Mouse (Mus musculus) right cerebral cortex, postnatal 4 days (tissue): ENCODE measurements around the gene Zfp385c.
"Not testable (repeated sequence)": the region's sequence is repeated elsewhere in the genome, so short reads cannot be mapped to it uniquely, and the experiment has no call there.

Experiments
- DNase-seq: peaks from one replicate; pipeline ENCODE4 v3.0.0-alpha.2; 2022

Gene Zfp385c

DNA sequence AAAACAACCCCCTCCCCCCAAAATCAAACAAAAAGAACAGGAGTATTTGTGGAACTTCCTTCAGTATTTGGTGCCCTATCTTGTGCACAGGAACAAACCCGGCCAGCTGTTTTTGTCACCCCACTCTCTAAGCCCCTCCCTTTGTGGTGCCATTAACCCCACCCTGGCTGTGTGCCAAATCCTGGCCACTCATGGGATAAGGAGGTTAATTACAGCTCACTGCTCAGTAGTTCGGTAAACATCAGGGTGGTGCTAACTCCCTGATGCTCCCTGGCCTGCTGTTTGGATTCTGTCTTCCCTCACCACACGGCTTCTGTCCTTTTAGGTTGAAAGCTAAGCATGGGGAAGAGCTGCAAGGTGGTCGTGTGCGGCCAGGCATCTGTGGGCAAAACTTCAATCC, 68.4 kb downstream of the Zfp385c start:
- DNase-seq, result peak; percentile 48

DNA sequence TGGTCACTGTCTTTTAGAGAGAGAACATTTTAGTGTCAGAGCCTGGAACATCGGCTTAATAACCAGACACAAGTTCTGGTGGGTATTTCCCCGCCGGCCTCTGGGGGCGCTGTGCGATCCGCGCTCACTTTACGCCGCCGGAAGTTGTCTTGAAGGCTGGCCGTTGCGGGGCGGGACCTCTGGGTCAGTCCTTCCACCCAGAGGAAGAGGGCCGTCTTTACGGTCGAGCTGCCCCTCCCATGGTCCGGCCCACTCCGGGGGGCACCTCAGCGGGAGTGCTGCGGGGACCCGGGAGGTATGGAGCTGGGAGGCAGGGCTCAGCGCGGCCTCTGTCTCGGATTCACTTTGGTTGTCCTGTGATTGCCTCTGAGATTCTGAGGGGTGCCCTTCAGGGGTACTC, 69.5 kb downstream of the Zfp385c start:
- peak; percentile 95 for DNase-seq

DNA sequence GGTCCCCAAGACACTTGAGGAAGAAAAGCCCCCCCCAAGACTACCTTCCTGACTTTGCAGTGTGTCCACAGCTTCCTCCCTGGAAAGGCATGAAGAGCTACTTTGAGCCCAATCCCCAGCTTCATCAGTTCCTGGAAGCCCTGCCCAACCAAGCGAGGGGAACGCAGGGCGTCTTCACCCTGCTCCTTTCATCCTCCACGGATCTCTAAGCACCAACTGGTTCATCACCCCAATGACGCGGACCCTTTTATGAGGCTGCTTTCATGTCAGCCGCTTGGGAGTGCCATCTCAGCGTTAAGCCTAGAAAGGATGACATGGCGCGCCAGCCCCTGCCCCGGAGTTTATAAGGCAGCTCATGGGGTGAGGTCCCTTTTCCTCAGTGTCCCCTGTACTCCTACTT, 72.3 kb downstream of the Zfp385c start, which contains the start of gene Dnajc7:
Gene Dnajc7 (minus strand): TSS at position 187 of the 400 bp plus-strand sequence.
- DNase-seq, result peak; percentile 47

DNA sequence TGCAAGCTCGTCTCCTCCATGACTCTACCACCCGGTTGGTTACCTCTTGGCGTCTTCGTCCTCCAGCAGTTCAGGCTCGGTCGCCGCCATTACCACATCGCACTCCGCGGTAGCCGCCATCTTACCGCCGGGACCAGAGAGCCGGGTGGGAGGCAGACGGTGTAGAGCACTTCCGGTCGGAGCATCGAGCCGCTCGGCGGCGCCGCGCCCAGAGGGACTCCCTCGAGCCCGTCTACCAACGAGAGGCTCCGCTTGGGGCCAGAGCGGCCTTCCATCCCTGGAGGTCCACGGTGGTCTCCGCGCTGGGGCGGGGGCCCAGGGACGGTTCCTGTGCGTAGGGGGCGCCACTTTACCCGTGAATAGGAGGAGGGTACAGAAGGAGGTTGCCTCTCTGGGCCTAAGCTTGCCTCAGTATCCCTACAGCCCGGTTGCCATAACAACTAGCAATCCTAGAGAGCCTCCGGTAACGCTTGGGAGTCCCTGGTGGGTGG, 72.7 kb downstream of the Zfp385c start:
- peak; percentile 99 for DNase-seq

DNA sequence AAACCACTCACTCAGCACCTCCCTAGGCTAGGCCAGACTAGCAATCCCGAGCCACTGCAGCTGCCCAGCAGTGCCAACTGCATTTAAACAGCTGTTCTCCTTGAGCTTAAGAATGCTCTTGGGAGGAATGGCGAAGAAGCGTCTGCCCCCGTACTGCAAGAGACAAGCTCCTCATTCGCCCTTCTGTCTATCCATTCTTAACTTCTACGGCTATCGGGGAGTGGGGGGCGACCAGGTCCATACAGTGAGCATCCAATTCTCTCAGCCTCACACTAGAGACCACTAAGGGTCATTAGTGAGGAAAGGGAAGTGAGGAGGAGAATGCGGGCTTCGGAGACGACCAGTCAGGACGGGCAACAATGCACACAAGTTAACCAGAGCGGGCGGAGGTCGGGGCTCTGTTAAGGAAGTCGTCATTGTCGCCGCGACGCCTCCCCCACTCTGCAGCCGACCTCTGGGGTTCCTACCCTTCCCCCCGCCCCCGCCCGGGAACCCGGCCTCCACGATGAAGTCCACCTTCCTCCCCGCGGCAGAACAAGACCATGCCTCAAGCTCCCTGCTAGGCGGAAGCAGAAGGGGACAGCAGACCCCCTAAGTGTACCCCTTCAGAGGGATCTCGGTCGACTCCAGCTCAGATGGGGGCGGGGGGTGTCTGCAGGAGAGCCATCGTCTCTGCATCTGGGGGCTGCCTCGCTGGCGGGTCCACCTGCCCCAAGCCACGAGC, 73.3 kb downstream of the Zfp385c start, which contains the start of gene Nkiras2:
Gene Nkiras2 (plus strand): TSS at position 484 of the 724 bp plus-strand sequence.
- peak; percentile 64 for DNase-seq

DNA sequence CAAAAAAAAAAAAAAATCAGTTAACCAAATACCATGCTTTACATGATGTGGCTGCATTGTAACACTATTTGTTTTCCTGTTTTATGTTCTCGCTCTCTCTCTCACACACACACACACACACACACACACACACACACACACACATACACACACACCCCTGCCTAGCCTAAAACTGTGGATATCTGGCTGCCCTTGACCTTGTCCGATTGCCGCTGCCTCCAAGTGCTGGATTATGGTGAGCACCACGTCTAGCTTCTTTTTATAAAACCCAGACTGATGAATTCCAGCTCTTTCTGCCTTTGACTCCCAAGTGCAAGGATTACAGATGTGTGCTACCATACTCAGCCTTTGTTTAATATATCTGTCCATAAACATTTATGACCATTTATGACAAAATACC, 74.8 kb downstream of the Zfp385c start:
- DNase-seq, result no peak

DNA sequence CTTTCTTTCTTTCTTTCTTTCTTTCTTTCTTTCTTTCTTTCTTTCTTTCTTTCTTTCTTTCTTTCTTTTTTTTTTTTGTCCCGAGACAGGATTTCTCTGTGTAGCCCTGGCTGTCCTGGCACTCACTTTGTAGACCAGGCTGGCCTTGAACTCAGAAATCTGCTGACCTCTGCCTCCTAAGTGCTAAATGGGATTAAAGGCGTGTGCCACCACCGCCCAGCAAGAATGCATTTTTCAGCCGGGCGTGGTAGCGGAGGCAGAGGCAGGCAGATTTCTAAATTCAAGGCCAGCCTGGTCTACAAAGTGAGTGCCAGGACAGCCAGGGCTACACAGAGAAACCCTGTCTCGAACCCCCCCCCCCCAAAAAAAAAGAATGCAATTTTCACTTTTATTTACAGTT, 75.4 kb downstream of the Zfp385c start:
- not testable (repeated sequence) for DNase-seq

DNA sequence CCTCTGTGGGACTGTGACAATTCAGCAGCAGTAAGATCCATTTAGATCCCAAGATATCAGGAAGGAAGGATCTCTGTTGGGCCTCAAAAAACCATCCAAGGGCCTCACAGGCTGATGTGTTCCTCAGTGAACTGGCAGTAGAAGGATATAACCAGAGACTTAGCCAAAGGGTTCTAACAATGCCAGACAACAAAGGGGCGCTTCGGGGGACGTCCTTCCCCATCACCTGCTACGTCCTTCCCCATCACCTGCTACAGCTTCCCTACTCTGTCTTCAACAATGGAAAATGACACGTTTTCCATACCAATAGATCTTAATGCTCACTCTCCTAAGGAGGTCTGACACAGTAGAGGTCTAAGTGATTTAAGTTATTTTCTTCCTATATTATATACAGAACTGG, 75.9 kb downstream of the Zfp385c start:
- no peak for DNase-seq

DNA sequence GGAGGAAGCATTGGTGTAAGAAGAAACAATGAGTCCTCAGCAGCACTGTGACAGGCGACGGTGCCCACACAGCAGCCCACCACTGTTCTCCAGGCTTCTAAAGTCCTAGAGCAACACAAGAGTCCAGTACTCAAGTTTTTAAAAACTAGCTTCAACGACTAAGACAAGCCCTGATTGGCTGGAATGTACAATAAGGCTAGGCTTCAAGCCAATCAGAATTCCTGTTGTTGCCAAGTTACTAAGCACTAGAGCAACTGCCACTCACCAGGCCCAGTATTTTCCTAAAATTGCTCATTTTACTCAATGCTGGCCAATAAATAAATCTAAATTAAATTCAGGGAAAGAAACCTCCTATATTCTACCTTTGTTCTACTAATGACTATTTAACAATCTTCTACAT, 79.0 kb downstream of the Zfp385c start:
- DNase-seq, result no peak

DNA sequence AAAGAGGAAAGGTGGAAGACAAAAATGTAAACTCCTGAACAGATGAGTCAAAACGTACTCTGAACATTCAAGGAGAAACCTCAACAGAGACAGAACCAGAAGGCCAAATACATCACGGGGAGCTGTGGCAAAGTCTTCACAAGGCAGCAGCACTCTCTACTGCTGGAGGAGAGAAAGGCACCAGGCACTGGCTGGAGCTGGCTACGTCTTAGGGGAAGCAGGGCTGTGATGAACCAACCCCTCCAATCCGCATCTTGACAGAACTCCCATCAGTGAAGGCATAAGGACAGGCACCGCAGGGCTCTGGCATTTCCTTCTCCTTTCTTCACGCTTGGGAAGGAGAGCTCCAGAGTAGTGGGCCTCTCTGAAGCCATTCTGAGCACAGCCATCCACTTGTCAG, 80.6 kb downstream of the Zfp385c start:
- DNase-seq, result no peak

DNA sequence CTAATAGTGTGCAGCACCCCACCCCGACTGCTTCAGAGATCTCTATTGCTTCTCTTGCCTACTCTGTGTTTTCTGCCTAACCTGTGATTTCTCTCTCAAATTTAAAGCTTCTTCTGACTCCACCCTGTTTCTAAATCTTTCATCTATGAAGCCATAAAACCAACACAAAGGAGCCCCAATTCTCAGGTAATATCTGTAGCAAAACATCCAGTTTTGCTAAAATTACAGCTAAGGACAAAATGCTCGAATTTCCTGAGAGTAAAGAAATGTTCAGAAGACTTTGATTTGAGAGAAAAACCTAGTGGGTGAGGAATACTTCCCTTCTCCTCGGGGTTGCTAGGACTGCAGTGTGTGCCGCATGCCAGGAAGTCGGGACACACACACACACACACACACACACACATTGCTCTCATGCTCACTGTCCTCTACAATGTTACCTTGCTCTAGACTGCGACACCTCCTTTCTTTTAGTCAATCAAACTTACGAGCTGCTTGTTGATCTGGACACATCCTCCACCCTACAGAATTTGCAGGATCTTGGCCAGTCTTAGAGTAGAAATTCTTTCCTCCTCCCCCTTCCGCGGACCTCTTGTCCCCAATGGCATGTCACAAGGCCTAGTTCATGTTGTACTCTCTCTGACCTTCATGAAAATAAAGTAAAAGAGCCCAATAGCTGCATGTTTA, 82.1 kb downstream of the Zfp385c start:
- no peak for DNase-seq

DNA sequence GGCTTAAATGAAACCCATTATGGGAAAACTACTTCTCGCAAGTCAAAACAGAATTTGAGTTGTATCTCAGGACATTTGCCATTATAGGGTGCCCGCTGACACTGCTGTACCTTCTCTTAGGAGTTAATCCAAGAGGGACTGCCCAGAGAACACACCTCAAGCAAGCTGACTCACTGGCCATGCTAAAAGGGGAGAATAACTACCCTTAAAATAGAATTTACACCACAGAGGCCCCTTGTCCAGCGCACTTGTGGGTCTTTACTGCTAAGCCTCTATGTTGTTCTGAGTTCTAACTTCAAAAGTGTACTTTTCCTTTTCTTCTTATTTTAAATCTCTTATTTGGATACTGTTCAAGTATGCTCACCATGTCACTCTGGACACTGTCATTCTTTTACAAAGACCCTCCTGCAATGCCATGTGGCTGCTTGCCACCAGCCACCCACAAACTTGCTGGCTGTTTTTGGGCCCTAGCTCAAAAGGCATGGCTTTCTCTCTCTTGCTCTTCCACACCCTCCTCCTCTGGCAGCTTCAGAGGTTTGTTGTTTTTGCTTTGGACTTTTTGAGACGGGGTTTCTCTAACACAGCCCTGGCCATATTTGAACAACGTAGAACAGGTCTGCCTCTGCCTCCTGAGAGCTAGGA, 82.8 kb downstream of the Zfp385c start:
- no peak for DNase-seq

DNA sequence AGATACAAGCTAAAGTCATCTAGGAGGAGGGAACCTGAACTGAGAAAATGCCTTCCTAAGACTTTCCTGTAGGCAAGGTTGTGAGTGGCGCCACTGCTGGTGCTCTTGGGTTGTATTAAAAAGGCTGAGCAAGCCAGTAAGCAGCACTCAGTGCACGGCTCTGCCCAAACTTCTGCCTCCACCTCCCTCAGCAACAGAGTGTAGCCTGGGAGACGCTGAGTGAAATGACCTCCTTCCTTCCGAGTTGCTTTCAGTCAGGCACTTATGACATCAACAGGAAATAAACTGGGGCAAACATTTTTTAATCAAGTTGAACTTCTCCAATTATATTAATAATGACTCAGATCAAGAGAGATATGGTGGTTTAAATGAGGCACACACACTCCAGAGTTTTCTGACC, 83.5 kb downstream of the Zfp385c start:
- DNase-seq, result no peak

DNA sequence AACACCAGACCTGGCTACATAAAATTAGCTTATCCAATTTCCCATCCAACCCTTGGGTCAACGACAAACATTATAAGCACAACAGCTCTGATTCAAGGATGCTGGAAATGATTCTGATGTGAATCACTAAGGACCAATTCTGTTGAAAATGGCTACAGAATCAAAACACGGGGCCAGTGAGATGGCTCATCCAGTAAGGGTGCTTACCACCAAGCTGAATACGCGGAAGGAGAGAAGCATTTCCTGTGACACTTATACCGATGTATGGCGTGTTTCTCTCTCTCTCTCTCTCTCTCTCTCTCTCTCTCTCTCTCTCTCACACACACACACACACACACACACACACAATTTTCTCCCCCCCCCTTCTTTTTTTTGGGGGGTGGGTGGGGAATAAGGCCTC, 85.1 kb downstream of the Zfp385c start:
- DNase-seq, result no peak

DNA sequence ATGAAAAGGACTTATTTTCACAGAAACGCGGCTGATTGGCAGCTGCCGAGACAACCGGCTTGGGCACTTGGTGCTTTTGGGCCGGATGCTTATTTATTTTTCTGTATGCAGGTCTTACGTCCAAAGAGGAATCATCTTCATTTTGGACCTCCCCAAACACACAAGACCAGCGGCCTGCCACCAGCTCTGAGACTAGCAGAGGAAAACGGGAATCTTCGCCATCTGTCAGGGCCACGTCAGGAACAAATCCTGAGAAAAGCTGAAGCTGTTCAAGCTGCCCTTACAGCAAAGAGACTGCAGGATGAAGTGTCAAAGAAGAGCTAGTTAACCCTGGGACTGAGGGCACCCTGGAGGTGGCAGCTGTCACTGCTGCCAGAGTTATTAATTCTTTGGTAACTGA, 86.8 kb downstream of the Zfp385c start:
- DNase-seq, result no peak

DNA sequence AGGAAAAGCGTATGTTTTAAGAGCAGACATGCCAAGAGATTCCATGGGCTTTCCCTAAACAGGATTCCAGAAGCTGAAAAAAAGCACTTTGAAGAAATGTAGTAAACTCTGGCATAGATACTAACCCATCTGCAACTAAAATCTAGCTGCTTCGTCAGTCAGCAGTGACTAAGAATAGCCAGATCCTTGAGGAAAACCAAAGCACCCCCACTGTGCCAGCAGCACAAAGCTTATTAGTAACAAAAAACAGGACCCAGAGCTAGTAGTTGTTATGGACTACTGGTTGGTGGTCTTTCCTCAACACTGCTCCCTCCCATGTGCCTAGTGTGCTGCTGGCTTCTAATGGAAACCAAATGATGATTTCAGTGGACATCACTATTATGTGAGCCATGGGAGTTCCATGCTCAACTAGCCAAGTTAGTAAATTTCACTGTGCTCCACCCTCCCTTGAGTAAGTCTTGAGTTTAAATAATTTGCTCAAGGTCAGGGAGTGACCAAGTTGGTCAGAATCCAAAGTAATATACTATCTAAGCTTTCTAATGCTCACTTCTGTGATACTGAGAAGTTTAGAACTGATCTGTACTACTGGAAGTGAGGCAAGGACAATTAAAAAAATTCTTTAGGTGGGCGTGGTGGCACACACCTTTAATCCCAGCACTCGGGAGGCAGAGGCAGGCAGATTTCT, 87.8 kb downstream of the Zfp385c start:
- no peak for DNase-seq

DNA sequence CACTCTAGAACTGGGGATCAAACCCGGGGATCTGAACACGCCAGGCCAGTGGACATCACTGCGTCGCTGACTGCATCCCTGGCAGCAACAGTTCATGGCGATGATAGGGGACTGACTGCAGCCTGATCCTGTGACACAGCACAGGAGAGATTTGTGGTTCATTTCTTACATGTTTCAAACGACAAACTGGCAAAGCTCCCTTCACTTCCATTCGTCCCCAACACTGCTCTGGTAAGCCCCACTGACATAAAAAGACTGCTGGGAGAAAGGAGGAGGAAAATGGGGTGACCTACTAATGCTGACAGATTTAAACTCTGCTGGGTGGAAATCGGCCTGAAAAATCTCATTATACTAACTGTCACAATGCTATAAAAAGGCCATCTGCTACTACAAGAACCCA, 88.4 kb downstream of the Zfp385c start:
- DNase-seq, result no peak

DNA sequence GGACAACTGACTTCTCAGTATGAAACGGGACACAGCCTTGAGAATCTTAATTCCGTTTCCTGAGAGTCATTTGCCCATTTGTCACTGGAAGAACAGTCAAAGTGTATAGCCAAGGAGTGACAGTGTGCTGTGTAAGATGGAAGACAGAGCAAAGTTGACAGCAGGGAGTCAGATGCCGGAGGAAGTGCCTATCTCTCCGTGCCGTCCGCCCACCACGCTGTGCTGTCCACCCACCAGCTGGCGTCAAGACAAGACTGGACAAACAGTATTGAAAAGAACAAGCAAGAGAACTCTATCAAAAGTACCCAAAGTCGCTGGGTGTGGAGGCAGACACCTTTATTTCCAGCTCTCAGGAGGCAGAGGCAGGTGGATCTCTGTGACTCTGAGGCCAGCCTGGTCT, 89.1 kb downstream of the Zfp385c start:
- DNase-seq, result no peak

DNA sequence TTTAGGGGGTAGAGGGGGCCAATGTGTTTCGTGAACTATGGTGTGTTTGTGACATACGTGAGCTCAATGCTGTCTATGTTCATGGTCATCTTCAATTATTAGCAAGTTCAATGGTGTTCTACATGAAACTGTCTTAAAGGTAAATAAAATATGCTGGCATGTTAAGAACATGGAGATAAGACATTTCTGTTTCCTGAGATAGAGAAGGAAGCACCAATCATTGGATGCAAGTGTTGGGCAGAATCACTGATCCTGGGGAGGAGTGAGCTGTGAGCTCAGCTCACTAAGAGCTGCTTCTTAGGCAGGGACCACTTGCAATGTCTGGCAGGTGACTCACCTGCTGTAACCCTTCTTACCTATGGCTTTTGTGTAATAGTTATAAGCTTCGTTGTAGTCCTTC, 90.9 kb downstream of the Zfp385c start:
- DNase-seq, result no peak

DNA sequence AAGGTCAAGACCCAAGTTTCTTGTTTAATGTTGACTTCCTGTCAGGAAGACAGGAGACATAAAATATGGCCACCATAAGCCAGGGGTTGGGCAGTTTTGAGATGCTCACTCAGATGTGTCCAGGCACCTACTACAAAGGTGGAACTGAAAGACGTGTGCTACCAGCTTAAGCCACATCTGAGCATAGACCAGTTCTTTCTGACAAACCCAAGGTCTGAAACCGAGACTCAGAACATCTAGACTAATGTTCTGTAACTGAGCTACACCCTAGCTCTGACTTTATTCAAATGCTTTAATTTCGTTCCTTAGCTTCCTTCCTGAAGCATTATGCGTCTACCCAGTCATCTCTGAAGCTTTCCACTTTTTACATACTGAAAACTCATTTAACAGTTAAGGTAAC, 94.2 kb downstream of the Zfp385c start:
- DNase-seq, result no peak

DNA sequence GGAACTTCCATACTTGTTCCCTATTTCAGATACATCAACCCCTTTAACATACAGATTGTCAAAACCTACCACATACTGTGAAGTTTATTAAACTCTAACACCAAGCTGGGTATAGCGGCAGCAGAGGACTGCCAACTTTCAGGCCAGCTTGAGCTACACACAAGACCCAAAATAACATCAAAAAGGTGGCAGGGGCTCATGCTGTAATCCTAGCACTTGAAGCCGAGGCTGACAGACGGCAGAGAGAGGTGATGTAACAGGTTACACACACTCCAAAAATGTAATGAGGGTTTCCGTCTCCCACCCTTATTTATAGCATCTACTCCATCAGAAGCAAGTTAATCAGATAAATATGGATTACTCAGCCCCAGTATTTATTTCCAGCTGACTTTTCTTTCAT, 96.7 kb downstream of the Zfp385c start:
- DNase-seq, result no peak

DNA sequence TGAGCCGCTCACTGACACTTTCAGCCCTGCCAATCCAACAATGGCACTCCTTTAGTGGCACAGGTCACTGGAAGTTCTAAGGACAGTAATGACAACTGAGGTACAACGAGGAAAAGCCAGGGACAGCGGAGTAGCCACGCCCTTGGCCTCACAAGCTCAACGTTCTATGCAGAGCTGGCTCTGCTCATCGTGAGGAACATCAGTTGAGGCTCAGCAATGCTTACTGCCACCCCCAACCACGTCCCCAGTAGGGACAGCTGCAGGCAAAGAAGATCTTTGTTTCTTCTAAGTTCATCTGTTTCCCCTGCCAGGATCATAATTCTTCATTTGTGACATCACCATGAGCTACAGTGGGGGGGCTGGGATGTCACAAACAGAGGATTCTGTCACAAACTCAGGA, 97.6 kb downstream of the Zfp385c start:
- DNase-seq, result no peak

DNA sequence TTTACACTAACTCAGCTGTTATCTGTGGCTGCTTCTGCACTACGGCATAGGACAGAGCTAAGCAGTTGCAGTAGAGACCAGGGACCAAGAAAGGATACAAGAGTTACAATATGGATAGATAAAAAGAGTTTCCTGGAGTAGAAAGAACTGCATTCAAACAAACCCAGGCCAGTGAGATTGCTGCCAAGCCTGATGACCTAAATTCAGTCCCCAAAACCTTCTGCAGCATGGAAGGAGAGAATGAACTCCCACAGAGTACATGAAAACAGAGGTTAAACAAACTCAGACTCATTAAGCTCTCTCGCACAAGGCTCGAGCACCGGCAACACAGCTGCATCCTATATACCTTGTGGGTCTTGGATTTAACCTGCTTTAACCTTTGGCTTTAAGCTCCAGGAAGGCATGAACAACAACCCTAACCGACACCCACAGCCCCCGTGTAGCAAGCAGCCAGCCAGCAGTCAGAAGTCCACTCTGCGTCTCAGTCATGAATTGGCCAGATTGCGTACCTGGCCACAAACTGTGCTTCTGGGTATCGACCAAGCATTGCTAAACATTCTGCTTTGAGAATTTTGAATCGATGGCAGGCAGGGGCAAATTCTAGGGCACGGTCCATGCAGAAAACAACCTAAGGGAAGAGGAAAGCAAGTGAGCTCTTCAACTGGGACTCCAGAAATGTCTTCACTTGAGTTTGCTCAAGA, 99.8 kb downstream of the Zfp385c start:
- DNase-seq, result no peak
